Mouse (Mus musculus): ENCODE measurements around the gene Mfsd14a. TPM values are rescaled to one million over a fixed set of nuclear protein-coding genes. Genes with fewer than 3 reads are reported as not detected.
A peak's percentile ranks its signal among the peaks of the same experiment; 100 is the strongest.
"Not testable (repeated sequence)": the region's sequence is repeated elsewhere in the genome, so short reads cannot be mapped to it uniquely, and the experiment has no call there.

Mfsd14a gene
- total RNA-seq (2018; cell fraction: chromatin; rRNA removed): 100 to 1,000 TPM in 2 of 26 experiments, 10 to 100 TPM in 24; 44.1 to 106 (median 79.4) TPM
- 10 to 100 TPM; 38.9 to 55.1 (median 47.3) TPM for total RNA-seq (2018; cell fraction: cytosol; rRNA removed)
- total RNA-seq (2018; cell fraction: nucleus; rRNA removed): 10 to 100 TPM; 44.6 to 94.0 (median 66.0) TPM
- 40.3 to 52.4 TPM (median 44.3 TPM) in 3 replicates for polyA plus RNA-seq (2018)

GRCm38 (mm10) chr3:116662463-116662863 lies at the start of gene Mfsd14a:
Gene Mfsd14a (minus strand): TSS chr3:116662677.
- Histone ChIP-seq H3K27ac (peak within 1 kb of the TSS; percentile 61), H3K79me2 (ENCODE audit: inconsistent target) (peaks cover 44% of the 10 kb centered on the region), H3K36me3 (ENCODE audit: inconsistent target) (no peaks in the 10 kb centered on the region), H3K4me3 (ENCODE audit: inconsistent target) (peak within 1 kb of the TSS; percentile 71)
- WGBS (ENCODE audit: missing documents): 0% methylated on average over 37 of the region's 39 CpGs

- peaks cover 50% of the 10 kb centered on the region for H3K79me2 ChIP-seq (ENCODE audit: inconsistent target)
- 0 out of 2 replicates have a peak overlapping the region, but pooled peaks have one; percentile 15 for H3K27ac ChIP-seq
- H3K36me3 ChIP-seq (ENCODE audit: inconsistent target): no peaks in the 10 kb centered on the region
- peak overlapping the region; percentile 69 for H3K4me3 ChIP-seq (ENCODE audit: inconsistent target)
- 1% methylated on average over 84 of the region's 85 CpGs for WGBS (ENCODE audit: missing documents)
These were observed 49.4 kb upstream of the Mfsd14a start for GRCm38 (mm10) chr3:116711624-116712435.

GRCm38 (mm10) chr3:116710941-116711340 lies 48.5 kb upstream of the Mfsd14a start:
- H3K4me3 ChIP-seq (ENCODE audit: inconsistent target): peak overlapping the region; percentile 69
- 0 out of 2 replicates have a peak, but pooled peaks cover 1% of the 10 kb centered on the region for H3K36me3 ChIP-seq (ENCODE audit: inconsistent target)
- WGBS (ENCODE audit: missing documents): 46% methylated on average over 9 of the region's 9 CpGs
- H3K79me2 ChIP-seq (ENCODE audit: inconsistent target): peaks cover 58% of the 10 kb centered on the region
- no peak overlapping the region for H3K27ac ChIP-seq

- 100% methylated on average over 1 of the region's 1 CpGs for WGBS (ENCODE audit: missing documents)
- Histone ChIP-seq H3K79me2 (ENCODE audit: inconsistent target) (peaks cover 100% of the 10 kb centered on the region), H3K36me3 (ENCODE audit: inconsistent target) (0 out of 2 replicates have a peak, but pooled peaks cover 6% of the 10 kb centered on the region), H3K4me3 (ENCODE audit: inconsistent target) (no peak overlapping the region), H3K27ac (no peak overlapping the region)
These were observed 43.2 kb upstream of the Mfsd14a start for GRCm38 (mm10) chr3:116705637-116706204.

GRCm38 (mm10) chr3:116703835-116704234 lies 41.4 kb upstream of the Mfsd14a start:
- no peak overlapping the region for H3K27ac ChIP-seq
- H3K36me3 ChIP-seq (ENCODE audit: inconsistent target): 0 out of 2 replicates have a peak, but pooled peaks cover 6% of the 10 kb centered on the region
- H3K4me3 ChIP-seq (ENCODE audit: inconsistent target): no peak overlapping the region
- WGBS (ENCODE audit: missing documents): 97% methylated on average over 5 of the region's 5 CpGs
- peaks cover 100% of the 10 kb centered on the region for H3K79me2 ChIP-seq (ENCODE audit: inconsistent target)

- WGBS (ENCODE audit: missing documents): 100% methylated on average over 1 of the region's 1 CpGs
- Histone ChIP-seq H3K36me3 (ENCODE audit: inconsistent target) (0 out of 2 replicates have a peak, but pooled peaks cover 6% of the 10 kb centered on the region), H3K4me3 (ENCODE audit: inconsistent target) (no peak overlapping the region), H3K27ac (no peak overlapping the region), H3K79me2 (ENCODE audit: inconsistent target) (peaks cover 100% of the 10 kb centered on the region)
These were observed 40.3 kb upstream of the Mfsd14a start for GRCm38 (mm10) chr3:116702647-116703272.

- WGBS (ENCODE audit: missing documents): 98% methylated on average over 4 of the region's 4 CpGs
- no peak overlapping the region for H3K27ac ChIP-seq
- H3K4me3 ChIP-seq (ENCODE audit: inconsistent target): no peak overlapping the region
- H3K79me2 ChIP-seq (ENCODE audit: inconsistent target): peaks cover 100% of the 10 kb centered on the region
- 0 out of 2 replicates have a peak, but pooled peaks cover 6% of the 10 kb centered on the region for H3K36me3 ChIP-seq (ENCODE audit: inconsistent target)
These were observed 39.1 kb upstream of the Mfsd14a start for GRCm38 (mm10) chr3:116701601-116702000.

- WGBS (ENCODE audit: missing documents): 67% methylated on average over 2 of the region's 2 CpGs
- Histone ChIP-seq H3K27ac (no peak overlapping the region), H3K4me3 (ENCODE audit: inconsistent target) (no peak overlapping the region), H3K36me3 (ENCODE audit: inconsistent target) (no peaks in the 10 kb centered on the region), H3K79me2 (ENCODE audit: inconsistent target) (peaks cover 92% of the 10 kb centered on the region)
These were observed 36.3 kb upstream of the Mfsd14a start for GRCm38 (mm10) chr3:116698786-116699185.

- Histone ChIP-seq H3K36me3 (ENCODE audit: inconsistent target) (no peaks in the 10 kb centered on the region), H3K27ac (no peak overlapping the region), H3K4me3 (ENCODE audit: inconsistent target) (no peak overlapping the region), H3K79me2 (ENCODE audit: inconsistent target) (peaks cover 61% of the 10 kb centered on the region; the same call in 1 of the 2 replicates)
- WGBS (ENCODE audit: missing documents): 83% methylated on average over 2 of the region's 2 CpGs
These were observed 33.1 kb upstream of the Mfsd14a start for GRCm38 (mm10) chr3:116695666-116695985.

- Histone ChIP-seq H3K4me3 (ENCODE audit: inconsistent target) (no peak overlapping the region), H3K79me2 (ENCODE audit: inconsistent target) (peaks cover 55% of the 10 kb centered on the region; the same call in 1 of the 2 replicates), H3K36me3 (ENCODE audit: inconsistent target) (no peaks in the 10 kb centered on the region), H3K27ac (no peak overlapping the region)
- 91% methylated on average over 8 of the region's 8 CpGs for WGBS (ENCODE audit: missing documents)
These were observed 32.6 kb upstream of the Mfsd14a start for GRCm38 (mm10) chr3:116694955-116695665.

GRCm38 (mm10) chr3:116694312-116694711 lies 31.8 kb upstream of the Mfsd14a start:
- no peak overlapping the region for H3K27ac ChIP-seq
- WGBS (ENCODE audit: missing documents): 94% methylated on average over 3 of the region's 3 CpGs
- H3K79me2 ChIP-seq (ENCODE audit: inconsistent target): peaks cover 47% of the 10 kb centered on the region; the same call in 1 of the 2 replicates
- H3K4me3 ChIP-seq (ENCODE audit: inconsistent target): no peak overlapping the region
- no peaks in the 10 kb centered on the region for H3K36me3 ChIP-seq (ENCODE audit: inconsistent target)

- Histone ChIP-seq H3K36me3 (ENCODE audit: inconsistent target) (0 out of 2 replicates have a peak, but pooled peaks cover 13% of the 10 kb centered on the region), H3K27ac (no peak within 1 kb of the TSS)
- WGBS (ENCODE audit: missing documents): 100% methylated on average over 1 of the region's 1 CpGs
These were observed 18.7 kb upstream of the Mfsd14a start, which contains the start of gene Gm43191 for GRCm38 (mm10) chr3:116681160-116681559. Gene Gm43191 (minus strand): TSS chr3:116681260.

GRCm38 (mm10) chr3:116664281-116664680 lies 1.8 kb upstream of the Mfsd14a start:
- peaks cover 25% of the 10 kb centered on the region for H3K79me2 ChIP-seq (ENCODE audit: inconsistent target)
- 96% methylated on average over 9 of the region's 9 CpGs for WGBS (ENCODE audit: missing documents)
- not testable (repeated sequence) for H3K36me3 ChIP-seq (ENCODE audit: inconsistent target); H3K27ac ChIP-seq; H3K4me3 ChIP-seq (ENCODE audit: inconsistent target)

More at GRCm38 (mm10) chr3:116681160-116681559, 18.7 kb upstream of the Mfsd14a start, which contains the start of gene Gm43191:
- Histone ChIP-seq H3K79me2 (ENCODE audit: inconsistent target) (no peaks in the 10 kb centered on the region), H3K4me3 (ENCODE audit: inconsistent target) (no peak within 1 kb of the TSS)
